Mouse (Mus musculus): ENCODE data around the gene 1700037H04Rik.

Gene 1700037H04Rik

GRCm38 (mm10) chr2:131178828-131179245, 19.0 kb upstream of the 1700037H04Rik start:
- DNase-seq, result no peak

DNA sequence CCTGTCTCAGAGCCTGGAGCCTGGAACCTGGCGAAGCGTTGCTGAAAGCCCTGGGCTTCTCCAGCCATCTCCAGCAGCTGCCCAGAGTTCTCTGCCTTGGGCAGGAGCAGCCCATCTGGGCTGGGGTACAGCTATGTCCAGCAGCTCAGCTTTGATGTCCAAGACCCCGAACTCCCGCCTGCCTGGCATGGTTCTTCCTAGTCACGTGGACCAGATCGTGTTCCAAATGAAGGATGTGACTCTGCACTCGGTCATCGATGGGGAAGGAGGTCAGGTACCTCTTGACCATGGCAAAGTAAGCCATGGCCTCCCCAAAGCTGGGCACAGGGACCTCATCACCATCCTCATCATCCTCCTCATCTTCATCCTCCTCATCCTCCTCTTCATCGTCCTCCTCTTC, 18.1 kb upstream of the 1700037H04Rik start:
- DNase-seq, result no peak

- no peak for DNase-seq
Measured at GRCm38 (mm10) chr2:131176491-131176890, 16.6 kb upstream of the 1700037H04Rik start.

- DNase-seq, result no peak
Measured at GRCm38 (mm10) chr2:131175945-131176309, 16.0 kb upstream of the 1700037H04Rik start.

DNA sequence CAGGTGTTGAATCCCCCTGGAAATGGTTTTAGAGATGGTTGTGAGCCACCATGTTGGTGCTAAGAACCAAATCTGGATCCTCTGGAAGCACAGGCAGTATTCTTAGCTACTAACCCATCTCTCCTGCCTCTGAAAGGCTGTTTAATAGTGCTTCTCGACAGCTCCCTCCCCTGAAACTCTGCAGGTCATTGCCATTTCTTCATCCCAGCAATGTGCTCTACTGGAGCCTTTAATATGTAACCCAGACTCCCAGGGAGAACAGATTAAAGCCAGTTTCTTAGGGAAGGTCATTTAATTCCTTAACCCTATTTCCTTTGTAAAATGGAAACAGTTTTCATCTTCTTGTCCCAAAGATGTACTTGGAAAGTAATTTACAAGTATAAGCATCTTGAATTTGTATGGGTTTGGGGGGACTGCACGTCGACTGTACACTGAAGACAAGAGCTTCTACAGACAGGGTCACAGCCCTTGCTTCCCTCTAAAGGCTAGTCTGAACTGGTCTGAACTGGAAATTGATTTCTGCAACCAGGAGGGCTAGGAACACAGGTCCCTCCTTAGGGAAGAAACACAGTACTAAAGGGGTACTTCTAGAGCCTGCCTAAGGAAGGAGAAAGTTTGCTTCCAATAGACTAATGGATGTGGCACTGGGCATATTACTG, 15.5 kb upstream of the 1700037H04Rik start:
- no peak for DNase-seq

DNA sequence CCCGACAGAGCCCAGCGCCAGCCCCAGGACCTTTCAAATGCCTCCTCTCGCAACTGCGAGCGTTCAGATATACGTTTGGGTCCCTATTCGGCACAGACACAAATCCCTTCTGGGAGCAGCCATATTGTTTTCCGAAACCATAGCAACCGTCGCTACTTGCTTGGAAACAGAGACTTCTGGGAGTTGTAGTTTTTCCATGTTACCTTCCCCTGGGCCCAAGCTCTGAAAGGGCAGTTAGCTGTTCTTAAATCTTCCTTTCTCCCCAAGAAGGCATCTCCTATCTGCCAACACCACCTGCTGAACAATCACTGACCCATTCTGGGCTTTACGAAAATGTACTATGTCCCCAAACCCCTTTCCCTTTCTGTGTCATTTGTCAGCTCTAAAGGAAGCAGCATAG, 14.8 kb upstream of the 1700037H04Rik start:
- DNase-seq, result peak; percentile 61

DNA sequence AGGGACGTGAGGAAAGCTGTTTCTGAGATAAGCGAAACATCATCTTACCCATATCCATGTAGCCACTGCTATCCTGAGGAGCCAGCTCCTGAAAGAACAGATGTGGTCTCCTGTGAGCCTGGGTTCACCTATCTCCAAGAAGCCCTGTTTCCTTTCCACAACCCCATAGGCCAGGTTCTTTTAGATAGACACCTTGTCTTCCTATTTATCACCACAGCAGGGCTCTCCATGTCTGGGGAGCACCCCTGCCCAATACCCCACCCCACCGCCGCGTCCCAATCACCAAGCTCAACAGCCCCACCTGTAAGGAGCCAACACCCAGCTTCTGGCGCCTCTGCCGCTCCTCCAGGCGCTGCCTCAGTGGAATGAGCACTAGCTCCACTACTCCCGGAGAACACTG, 12.4 kb upstream of the 1700037H04Rik start:
- no peak for DNase-seq

DNA sequence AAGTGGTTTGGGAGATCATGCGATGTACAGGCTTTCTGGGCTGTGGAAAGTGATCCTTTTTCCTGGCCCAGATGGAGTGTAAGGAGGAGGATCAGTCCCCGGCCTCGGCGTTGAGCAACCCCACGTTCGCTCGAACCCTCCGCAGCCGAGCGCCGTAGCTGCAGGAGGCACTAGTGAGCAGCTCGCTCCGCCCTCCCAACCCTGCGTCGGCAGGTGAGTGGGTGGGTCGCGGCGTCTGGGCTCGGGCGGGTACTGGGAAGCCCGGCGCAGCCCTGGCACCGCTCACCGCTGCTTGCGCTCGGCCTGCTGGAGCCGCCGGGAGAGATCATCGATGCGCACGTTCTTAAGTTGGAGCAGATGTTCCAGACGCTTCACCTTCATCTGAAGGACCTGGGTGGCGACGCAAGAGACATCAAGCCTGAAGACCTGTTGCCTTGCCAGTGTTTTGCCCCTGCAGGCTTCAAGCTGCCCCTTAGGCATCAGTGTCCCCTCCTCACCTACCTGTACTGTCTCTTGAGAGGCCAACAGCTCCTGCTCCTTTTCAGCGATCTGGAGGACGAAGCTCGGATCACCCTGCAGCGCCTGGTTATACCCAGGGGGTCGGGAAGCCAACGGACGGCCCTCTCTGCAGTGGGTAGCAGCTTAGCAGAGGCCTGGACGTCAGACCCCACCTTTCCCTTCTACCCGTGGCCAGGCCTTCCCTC, 11.7 kb upstream of the 1700037H04Rik start:
- DNase-seq, result peak; percentile 79

GRCm38 (mm10) chr2:131170936-131171335, 11.1 kb upstream of the 1700037H04Rik start:
- no peak for DNase-seq

DNA sequence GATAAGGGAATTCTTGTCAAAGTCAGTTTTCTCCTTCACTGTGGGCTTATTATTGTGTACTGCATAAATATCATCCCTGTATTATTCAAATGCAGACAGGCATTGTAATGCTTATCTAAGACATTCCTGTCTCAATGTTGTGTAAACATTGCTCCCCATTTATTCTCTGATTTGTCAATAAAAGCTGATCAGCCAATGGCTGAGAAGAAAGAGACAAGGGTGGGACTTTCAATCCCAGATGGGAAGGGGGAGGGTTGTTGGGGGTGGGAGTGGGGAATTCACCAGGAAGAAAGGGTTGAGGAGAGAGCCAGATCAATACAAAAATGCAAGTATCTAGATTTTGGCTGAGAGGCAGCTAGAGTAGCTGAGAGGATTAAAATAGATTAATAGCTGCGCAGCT, 9.0 kb upstream of the 1700037H04Rik start:
- no peak for DNase-seq

DNA sequence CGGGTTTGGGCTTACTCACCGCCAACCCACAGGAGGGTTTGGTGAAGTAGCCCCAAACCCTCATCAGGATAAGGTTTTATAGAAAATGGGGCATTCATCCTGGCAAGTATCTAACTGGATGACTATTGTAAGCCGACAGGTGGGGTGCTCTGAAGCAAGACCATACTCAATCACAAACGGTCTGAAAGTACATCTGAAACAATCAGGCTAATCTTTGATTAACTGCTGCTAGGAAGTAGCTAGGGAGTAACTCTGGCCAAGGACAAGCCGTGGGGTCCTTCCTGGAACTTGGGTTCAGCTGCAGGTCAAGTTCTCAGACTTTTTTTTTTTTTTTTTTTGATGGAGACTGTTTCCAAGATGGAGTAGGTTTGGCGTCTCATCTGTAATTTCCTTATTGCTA, 8.1 kb upstream of the 1700037H04Rik start:
- DNase-seq, result no peak

DNA sequence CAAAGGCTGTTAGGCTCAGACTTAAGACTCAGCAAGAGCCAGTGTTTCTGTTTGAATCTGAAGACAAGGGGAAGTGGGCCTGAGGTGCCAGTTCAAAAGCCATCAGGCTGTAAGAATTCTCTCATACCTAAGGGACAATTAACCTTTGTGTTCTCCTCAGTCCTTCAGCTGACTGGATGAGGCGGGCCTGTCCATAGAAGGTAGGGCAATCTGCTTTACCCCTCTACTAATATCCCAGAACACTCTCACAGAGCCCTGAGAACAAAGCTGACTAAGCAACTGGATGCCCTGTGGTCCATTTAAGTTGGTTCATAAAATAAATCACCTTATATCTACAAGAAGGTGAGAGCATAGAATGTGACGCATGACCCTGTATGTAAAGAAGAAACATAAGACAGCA, 6.3 kb upstream of the 1700037H04Rik start:
- DNase-seq, result no peak

DNA sequence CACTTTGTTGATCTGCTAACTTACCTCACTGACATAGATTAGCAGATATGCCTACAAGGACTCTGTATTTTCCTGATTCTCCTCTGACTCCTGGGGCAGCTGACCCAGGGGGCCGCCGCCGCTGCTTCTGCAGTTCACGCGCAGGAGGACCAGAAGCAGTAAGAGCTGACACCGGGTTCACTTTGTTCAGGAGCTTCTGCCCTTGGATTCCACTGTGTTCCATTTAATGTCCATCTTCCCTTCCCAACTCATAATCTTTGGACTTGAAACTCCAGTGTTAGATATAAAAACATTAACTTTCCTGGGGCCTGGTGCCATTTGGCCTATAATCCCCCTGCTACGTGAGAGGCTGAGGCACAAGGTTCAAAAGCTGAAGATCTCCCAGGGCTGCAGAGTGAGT, 4.0 kb upstream of the 1700037H04Rik start:
- no peak for DNase-seq

DNA sequence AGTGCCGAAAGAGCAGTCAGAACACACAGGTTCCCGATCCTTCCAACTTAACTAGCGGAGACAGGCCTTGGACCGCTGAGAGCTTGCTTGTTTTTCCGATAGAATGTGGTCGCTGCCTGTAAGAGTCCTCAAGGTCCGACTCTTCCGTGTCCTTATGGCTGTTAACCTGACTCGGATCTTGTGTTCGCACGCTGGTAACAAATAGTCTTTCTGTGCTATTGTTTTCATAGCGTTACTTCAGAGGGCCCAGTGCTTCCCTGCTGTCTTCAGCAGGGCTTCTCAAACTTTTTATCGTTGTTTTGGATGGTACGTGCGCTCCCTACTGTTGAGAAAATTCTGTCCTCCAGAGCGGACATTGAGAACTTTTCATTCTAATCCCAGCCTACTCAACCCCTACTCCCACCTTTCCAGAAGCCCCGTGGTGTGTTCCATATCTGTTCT, 810 bp upstream of the 1700037H04Rik start:
- no peak for DNase-seq

DNA sequence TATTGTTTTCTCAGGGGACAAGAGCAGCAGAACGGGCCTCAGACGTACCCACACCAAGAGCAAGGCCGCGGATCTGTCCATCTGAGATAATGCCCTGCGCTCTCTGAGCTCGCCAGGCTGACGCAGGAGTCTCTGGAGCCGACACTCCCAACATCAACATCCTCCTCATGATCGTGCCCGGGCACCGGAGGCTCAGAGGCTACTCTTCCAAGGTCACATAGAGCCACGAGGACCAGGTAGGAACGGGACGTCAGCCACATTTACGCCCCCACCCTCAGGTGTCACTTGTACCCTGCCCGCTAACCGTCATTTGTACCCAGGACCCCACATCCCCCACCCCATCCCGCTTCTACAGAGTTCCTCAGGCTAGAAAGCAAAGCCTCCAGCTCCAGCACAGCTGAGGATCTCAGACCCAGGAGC, 380 bp downstream of the 1700037H04Rik start:
- peak; percentile 30 for DNase-seq

- no peak for DNase-seq
Measured at GRCm38 (mm10) chr2:131156987-131157386, 2.9 kb downstream of the 1700037H04Rik start.

GRCm38 (mm10) chr2:131154036-131154435, 5.8 kb downstream of the 1700037H04Rik start:
- DNase-seq, result no peak

DNA sequence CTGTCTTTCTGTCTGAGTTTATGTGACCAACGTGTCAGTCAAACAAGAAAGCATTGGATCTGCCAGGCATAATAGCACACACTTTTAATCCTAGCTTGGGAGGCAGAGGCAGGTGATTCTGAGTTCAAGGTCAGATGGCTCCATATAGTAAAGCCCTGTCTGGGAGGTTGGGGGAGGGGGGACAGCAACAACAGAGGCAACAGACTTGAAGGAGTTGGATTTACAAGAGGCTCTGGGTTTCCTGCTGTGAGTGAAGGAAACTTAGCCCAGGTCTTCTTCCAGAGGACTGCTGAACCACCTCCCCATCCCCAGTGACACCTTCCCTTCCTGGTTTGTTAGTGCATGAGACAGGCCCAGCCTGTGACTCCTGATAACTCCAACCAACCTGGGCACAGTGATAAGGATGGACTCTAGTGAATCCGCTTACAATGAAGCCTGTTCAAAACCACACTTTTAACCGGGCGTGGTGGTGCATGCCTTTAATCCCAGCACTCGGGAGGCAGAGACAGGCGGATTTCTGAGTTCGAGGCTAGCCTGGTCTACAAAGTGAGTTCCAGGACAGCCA, 7.6 kb downstream of the 1700037H04Rik start:
- no peak for DNase-seq

DNA sequence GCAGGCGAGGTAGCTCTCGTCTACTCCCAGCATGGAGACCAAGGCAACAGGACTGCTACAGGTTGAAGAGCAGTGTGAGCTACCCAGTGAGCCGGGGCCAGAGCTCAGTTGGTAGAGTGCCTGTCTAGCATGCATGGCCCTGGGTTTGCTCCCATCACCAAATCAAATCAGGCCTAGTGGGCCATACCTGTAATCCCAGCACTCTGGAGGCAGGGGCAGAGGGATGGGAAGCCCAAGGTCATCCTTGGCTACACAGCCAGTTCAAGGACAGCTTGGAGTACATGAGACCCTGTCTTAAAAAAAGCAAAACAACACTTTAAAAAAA, 10.7 kb downstream of the 1700037H04Rik start:
- DNase-seq, result no peak

DNA sequence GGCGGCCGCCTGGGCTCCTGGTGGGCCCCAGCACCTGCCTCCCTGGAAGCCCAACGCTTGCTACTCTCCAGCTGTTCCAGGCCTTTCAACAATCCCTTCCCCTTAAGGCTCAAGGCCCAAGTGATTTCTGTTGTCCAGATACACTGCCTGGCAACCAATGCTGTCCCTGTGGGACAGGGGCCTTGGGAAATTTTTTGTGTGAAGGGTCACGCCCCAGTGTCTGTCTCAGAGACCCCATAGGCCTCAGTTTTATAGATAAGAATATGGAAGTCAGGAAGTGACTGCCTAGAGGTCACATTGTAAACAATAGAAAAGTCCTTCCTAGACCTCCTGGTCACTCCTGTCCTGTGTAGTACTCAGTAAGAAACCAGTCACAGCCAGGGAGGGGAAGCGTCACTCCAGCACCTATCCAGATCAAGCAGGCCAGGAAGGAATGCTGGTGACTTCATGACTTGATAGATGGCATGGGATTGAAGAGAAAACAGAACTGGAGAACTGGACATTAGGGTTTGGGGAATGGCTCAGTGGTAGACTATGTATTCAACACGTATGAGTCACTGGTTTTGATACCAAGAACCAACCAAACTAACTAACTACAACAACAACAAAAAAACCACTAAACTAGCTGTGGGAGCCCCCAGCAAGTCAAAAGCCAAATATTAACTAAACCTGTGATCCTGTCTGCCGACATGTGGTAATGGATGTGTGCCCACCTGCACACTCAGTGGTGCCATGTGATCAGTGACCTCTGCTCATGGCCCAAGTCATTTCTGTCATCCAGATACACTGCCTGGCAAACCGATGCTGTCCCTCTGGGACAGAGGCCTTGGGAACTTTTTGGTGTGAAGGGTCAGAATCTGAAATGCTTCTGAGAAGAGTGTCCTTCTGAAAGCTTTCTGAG, 11.3 kb downstream of the 1700037H04Rik start:
- no peak for DNase-seq

DNA sequence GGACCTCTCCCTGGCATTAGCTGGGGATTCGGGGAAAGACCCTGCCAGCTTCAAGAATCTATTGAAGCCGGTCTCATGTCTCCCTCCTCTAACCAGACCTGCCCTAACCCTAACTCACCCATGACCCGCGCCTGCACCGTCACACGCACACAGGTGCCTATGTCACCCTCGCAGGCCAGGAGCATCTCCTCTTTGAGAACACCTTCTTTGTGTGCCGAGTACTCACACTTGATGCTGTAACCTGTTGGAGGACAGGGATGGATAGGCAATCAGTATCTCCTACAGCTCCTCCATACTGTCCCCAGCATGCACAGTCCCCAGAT, 12.9 kb downstream of the 1700037H04Rik start:
- no peak for DNase-seq

- DNase-seq, result no peak
Measured at GRCm38 (mm10) chr2:131146193-131147042, 13.5 kb downstream of the 1700037H04Rik start.

DNA sequence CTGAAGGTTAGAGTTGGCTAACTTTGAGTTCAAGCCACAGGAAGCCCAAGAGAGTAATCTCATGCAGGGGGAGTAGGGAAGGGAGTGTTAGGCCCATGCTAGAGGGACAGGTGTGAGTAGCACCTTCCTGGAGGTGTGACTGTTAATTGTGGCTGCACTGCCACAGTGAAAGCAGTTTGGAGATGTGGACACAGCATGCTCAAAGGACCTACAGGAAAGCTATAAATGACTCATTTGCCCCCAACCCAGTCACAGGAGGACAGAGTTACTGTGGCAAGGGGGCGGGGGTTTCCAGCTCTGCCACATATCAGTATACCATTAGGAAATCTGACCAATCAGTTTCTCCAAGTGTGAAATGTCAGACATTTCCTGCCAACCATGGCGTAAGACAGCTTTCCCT, 14.3 kb downstream of the 1700037H04Rik start:
- DNase-seq, result no peak
